Mouse (Mus musculus): ENCODE results near the gene Spats2. TPM values are rescaled to one million over a fixed set of nuclear protein-coding genes. Genes with fewer than 3 reads are reported as not detected.
A peak's percentile ranks its signal among the peaks of the same experiment; 100 is the strongest.
"Not testable (repeated sequence)": the region's sequence is repeated elsewhere in the genome, so short reads cannot be mapped to it uniquely, and the experiment has no call there.

The Spats2 gene
- polyA plus RNA-seq, 1 experiment from 2014 or later: 78.7 TPM

- no peak overlapping the region for H3K4me2 ChIP-seq
- no peak overlapping the region for H3K4me3 ChIP-seq (replicated peaks)
- H3K9me3 ChIP-seq: no peaks in the 10 kb centered on the region
- H3K27me3 ChIP-seq: no peaks in the 10 kb centered on the region
- no peak overlapping the region for H3K9ac ChIP-seq (replicated peaks)
- peaks cover 51% of the 10 kb centered on the region for H3K36me3 ChIP-seq
- peaks cover 10% of the 10 kb centered on the region; the same call in 1 of the 2 replicates for H3K4me1 ChIP-seq (replicated peaks)
- no peak for ATAC-seq (ENCODE audit: insufficient number of reproducible peaks, insufficient read depth, low FRiP score, low TSS enrichment, low read depth)
- no peak overlapping the region for H3K27ac ChIP-seq
- 91% methylated on average over 11 of the region's 11 CpGs for WGBS
These were observed 124.2 kb downstream of the Spats2 start for GRCm38 (mm10) chr15:99249938-99250337.

- not testable (repeated sequence) for H3K4me1 ChIP-seq (replicated peaks); H3K9me3 ChIP-seq; H3K27me3 ChIP-seq; ATAC-seq (ENCODE audit: insufficient number of reproducible peaks, insufficient read depth, low FRiP score, low TSS enrichment, low read depth); H3K27ac ChIP-seq
- WGBS: 1% methylated on average over 15 of the region's 15 CpGs
- Histone ChIP-seq H3K4me3 (replicated peaks) (peak overlapping the region; percentile 61), H3K9ac (replicated peaks) (peak overlapping the region; percentile 60), H3K36me3 (peaks cover 40% of the 10 kb centered on the region), H3K4me2 (peak overlapping the region; percentile 73)
These were observed 125.4 kb downstream of the Spats2 start for GRCm38 (mm10) chr15:99251111-99251510.

- Histone ChIP-seq H3K4me1 (replicated peaks) (peaks cover 10% of the 10 kb centered on the region; the same call in 1 of the 2 replicates), H3K9ac (replicated peaks) (peak within 1 kb of the TSS; percentile 65), H3K36me3 (peaks cover 33% of the 10 kb centered on the region), H3K4me3 (replicated peaks) (peak within 1 kb of the TSS; percentile 61), H3K27me3 (no peaks in the 10 kb centered on the region), H3K9me3 (no peaks in the 10 kb centered on the region), H3K4me2 (peak within 1 kb of the TSS; percentile 73), H3K27ac (peak within 1 kb of the TSS; percentile 95)
- under 1% methylated on average over 52 of the region's 52 CpGs for WGBS
- ATAC-seq (ENCODE audit: insufficient number of reproducible peaks, insufficient read depth, low FRiP score, low TSS enrichment, low read depth): peak; percentile 82
These were observed 126.1 kb downstream of the Spats2 start, which contains the start of gene Mcrs1 for GRCm38 (mm10) chr15:99251626-99252380. Mcrs1 (minus strand) TSS chr15:99251961.

- H3K36me3 ChIP-seq: peaks cover 25% of the 10 kb centered on the region
- peak overlapping the region; percentile 65 for H3K9ac ChIP-seq (replicated peaks)
- no peaks in the 10 kb centered on the region for H3K27me3 ChIP-seq
- peak; percentile 34; the same call in 1 of the 2 replicates for ATAC-seq (ENCODE audit: insufficient number of reproducible peaks, insufficient read depth, low FRiP score, low TSS enrichment, low read depth)
- peak overlapping the region; percentile 95 for H3K27ac ChIP-seq
- WGBS: 6% methylated on average over 22 of the region's 22 CpGs
- no peaks in the 10 kb centered on the region for H3K9me3 ChIP-seq
- H3K4me3 ChIP-seq (replicated peaks): peak overlapping the region; percentile 61
- peak overlapping the region; percentile 73 for H3K4me2 ChIP-seq
- H3K4me1 ChIP-seq (replicated peaks): peaks cover 10% of the 10 kb centered on the region; the same call in 1 of the 2 replicates
These were observed 126.9 kb downstream of the Spats2 start for GRCm38 (mm10) chr15:99252381-99253174.

GRCm38 (mm10) chr15:99253175-99253479 is 127.4 kb downstream of the Spats2 start:
- H3K9ac ChIP-seq (replicated peaks); H3K4me1 ChIP-seq (replicated peaks); H3K9me3 ChIP-seq; H3K27ac ChIP-seq; ATAC-seq (ENCODE audit: insufficient number of reproducible peaks, insufficient read depth, low FRiP score, low TSS enrichment, low read depth); H3K27me3 ChIP-seq: not testable (repeated sequence)
- peak overlapping the region; percentile 61; the same call in 1 of the 2 replicates for H3K4me3 ChIP-seq (replicated peaks)
- peaks cover 20% of the 10 kb centered on the region for H3K36me3 ChIP-seq
- 41% methylated on average over 2 of the region's 2 CpGs for WGBS
- H3K4me2 ChIP-seq: peak overlapping the region; percentile 73

- ATAC-seq (ENCODE audit: insufficient number of reproducible peaks, insufficient read depth, low FRiP score, low TSS enrichment, low read depth): no peak
- Histone ChIP-seq H3K9ac (replicated peaks) (no peak overlapping the region), H3K4me1 (replicated peaks) (peaks cover 10% of the 10 kb centered on the region; the same call in 1 of the 2 replicates), H3K36me3 (peaks cover 13% of the 10 kb centered on the region; the same call in 1 of the 2 replicates), H3K4me2 (no peak overlapping the region), H3K9me3 (no peaks in the 10 kb centered on the region), H3K27me3 (no peaks in the 10 kb centered on the region), H3K27ac (no peak overlapping the region), H3K4me3 (replicated peaks) (no peak overlapping the region)
- WGBS: 91% methylated on average over 6 of the region's 6 CpGs
These were observed 128.1 kb downstream of the Spats2 start for GRCm38 (mm10) chr15:99253772-99254171.

GRCm38 (mm10) chr15:99254477-99255005 is 128.8 kb downstream of the Spats2 start:
- Histone ChIP-seq H3K36me3 (peaks cover 7% of the 10 kb centered on the region; the same call in 1 of the 2 replicates), H3K9ac (replicated peaks) (no peak overlapping the region), H3K27ac (no peak overlapping the region), H3K27me3 (no peaks in the 10 kb centered on the region), H3K4me1 (replicated peaks) (peaks cover 10% of the 10 kb centered on the region; the same call in 1 of the 2 replicates), H3K4me3 (replicated peaks) (no peak overlapping the region), H3K9me3 (no peaks in the 10 kb centered on the region), H3K4me2 (no peak overlapping the region)
- WGBS: 85% methylated on average over 2 of the region's 2 CpGs
- no peak for ATAC-seq (ENCODE audit: insufficient number of reproducible peaks, insufficient read depth, low FRiP score, low TSS enrichment, low read depth)

GRCm38 (mm10) chr15:99255241-99255749 is 129.6 kb downstream of the Spats2 start:
- Histone ChIP-seq H3K4me3 (replicated peaks) (no peak overlapping the region), H3K9me3 (no peaks in the 10 kb centered on the region), H3K9ac (replicated peaks) (no peak overlapping the region), H3K36me3 (no peaks in the 10 kb centered on the region), H3K27me3 (no peaks in the 10 kb centered on the region), H3K27ac (no peak overlapping the region), H3K4me2 (no peak overlapping the region), H3K4me1 (replicated peaks) (peaks cover 7% of the 10 kb centered on the region; the same call in 1 of the 2 replicates)
- WGBS: 84% methylated on average over 6 of the region's 6 CpGs
- no peak for ATAC-seq (ENCODE audit: insufficient number of reproducible peaks, insufficient read depth, low FRiP score, low TSS enrichment, low read depth)

- Histone ChIP-seq H3K4me1 (replicated peaks) (0 out of 2 replicates have a peak, but pooled peaks cover 3% of the 10 kb centered on the region), H3K27ac (no peak overlapping the region), H3K4me3 (replicated peaks) (no peak overlapping the region), H3K27me3 (no peaks in the 10 kb centered on the region), H3K4me2 (peak overlapping the region; percentile 19; the same call in 1 of the 2 replicates), H3K9me3 (no peaks in the 10 kb centered on the region), H3K36me3 (no peaks in the 10 kb centered on the region), H3K9ac (replicated peaks) (no peak overlapping the region)
- 62% methylated on average over 8 of the region's 8 CpGs for WGBS
- ATAC-seq (ENCODE audit: insufficient number of reproducible peaks, insufficient read depth, low FRiP score, low TSS enrichment, low read depth): no peak
These were observed 133.5 kb downstream of the Spats2 start for GRCm38 (mm10) chr15:99259167-99259729.

- H3K27me3 ChIP-seq: no peaks in the 10 kb centered on the region
- H3K36me3 ChIP-seq: no peaks in the 10 kb centered on the region
- no peak overlapping the region for H3K27ac ChIP-seq
- H3K9ac ChIP-seq (replicated peaks): no peak overlapping the region
- peak overlapping the region; percentile 35 for H3K4me2 ChIP-seq
- H3K4me1 ChIP-seq (replicated peaks): 0 out of 2 replicates have a peak, but pooled peaks cover 3% of the 10 kb centered on the region
- no peaks in the 10 kb centered on the region for H3K9me3 ChIP-seq
- H3K4me3 ChIP-seq (replicated peaks): no peak overlapping the region
- no peak for ATAC-seq (ENCODE audit: insufficient number of reproducible peaks, insufficient read depth, low FRiP score, low TSS enrichment, low read depth)
- 4% methylated on average over 6 of the region's 10 CpGs for WGBS
These were observed 134.1 kb downstream of the Spats2 start for GRCm38 (mm10) chr15:99259730-99260252.
